Mouse (Mus musculus) midbrain, postnatal 0 days (tissue): ENCODE measurements around the gene Kiss1r. TPM values are rescaled to one million over a fixed set of nuclear protein-coding genes. Genes with fewer than 3 reads are reported as not detected.

Source experiments
- ATAC-seq: fragments of 200-750 bp; cut with Nextera tagmentation; 2 replicates; pipeline ENCODE4 v1.8.0; 2017; ENCODE audit warnings: moderate number of reproducible peaks, mild to moderate bottlenecking, moderate TSS enrichment, moderate library complexity; ENCODE audit not compliant: low FRiP score
- DNase-seq: peaks from one replicate; pipeline ENCODE4 v3.0.0-alpha.2; 2015; ENCODE audit warnings: low spot score
- H3K27ac ChIP-seq: fragments of 300-500 bp; sonication (generic); 2 replicates; pipeline ENCODE4 v1.5.1; 2014; ENCODE audit warnings: low read depth, mild to moderate bottlenecking, low read length, mixed read lengths
- H3K27me3 ChIP-seq: fragments of 300-500 bp; sonication (generic); 2 replicates; pipeline ENCODE4 v1.6.1; 2014; ENCODE audit warnings: low read length, control low read depth, mixed read lengths; ENCODE audit not compliant: insufficient read depth
- H3K36me3 ChIP-seq: fragments of 300-500 bp; sonication (generic); 2 replicates; pipeline ENCODE4 v1.6.1; 2014; ENCODE audit warnings: low read length, control low read depth, mixed read lengths; ENCODE audit not compliant: insufficient read depth
- H3K4me1 ChIP-seq: fragments of 300-500 bp; sonication (generic); 2 replicates; pipeline ENCODE4 v1.6.1; 2014; ENCODE audit warnings: mild to moderate bottlenecking, control low read depth, antibody characterized with exemption, low read length, mixed read lengths; ENCODE audit not compliant: insufficient read depth
- H3K4me2 ChIP-seq: fragments of 300-500 bp; sonication (generic); 2 replicates; pipeline ENCODE4 v1.6.1; 2014; ENCODE audit warnings: low read depth, mild to moderate bottlenecking, low read length, mixed read lengths; ENCODE audit not compliant: poor library complexity, severe bottlenecking
- H3K4me3 ChIP-seq: fragments of 300-500 bp; sonication (generic); 2 replicates; pipeline ENCODE4 v1.5.1; 2014; ENCODE audit warnings: low read depth, mild to moderate bottlenecking, low read length, moderate library complexity
- H3K9ac ChIP-seq: fragments of 300-500 bp; sonication (generic); replicated peaks from 2 replicates; pipeline ENCODE4 v1.6.1; 2014; ENCODE audit warnings: mild to moderate bottlenecking, low read length, moderate library complexity, mixed read lengths; ENCODE audit not compliant: poor library complexity, severe bottlenecking
- H3K9me3 ChIP-seq: fragments of 300-500 bp; sonication (generic); 2 replicates; pipeline ENCODE4 v1.6.1; 2016; ENCODE audit warnings: low read length, control low read depth
- CTCF ChIP-seq: IDR thresholded peaks from 2 replicates; pipeline ENCODE4 v1.5.1; 2016; ENCODE audit warnings: antibody characterized with exemption, mild to moderate bottlenecking
- WGBS: fragments of 180-500 bp; shearing (Covaris S2); extraction: QIAGEN DNeasy Blood & Tissue Kit; methylation state at CpG from one replicate; pipeline ENCODE4 v1.1.7; 2014; 5-methylcytosine and 5-hydroxymethylcytosine counted together
- polyA plus RNA-seq: library from polyadenylated mRNA; unstranded; fragments of >200 nt; fragmentation: Nextera tagmentation; extraction: Ambion mirVana; gene quantifications from 2 replicates; pipeline ENCODE4 v1.2.1, GENCODE M21; 2015
- total RNA-seq: library from RNA; depleted of rRNA; stranded (reverse); fragments of >200 nt; gene quantifications from 2 replicates; pipeline ENCODE4 v1.2.3, GENCODE M21; 2014

The Kiss1r gene
- total and polyA plus RNA-seq, 2 experiments from 2014 or later, result 4.4 to 9.6 TPM

GRCm38 (mm10) chr10:79921572-79921971 is 4.8 kb downstream of the Kiss1r start:
- ATAC-seq (no peak), DNase-seq (no peak)
- no peak for TF ChIP-seq CTCF
- Histone ChIP-seq H3K4me1 (peaks cover 12% of the 10 kb centered on the region; the same call in 1 of the 2 replicates), H3K27ac (no peak overlapping the region), H3K9ac (peak overlapping the region; percentile 25), H3K4me2 (peak overlapping the region; percentile 47), H3K36me3 (no peaks in the 10 kb centered on the region), H3K9me3 (no peaks in the 10 kb centered on the region), H3K4me3 (peak overlapping the region; percentile 37), H3K27me3 (peaks cover 50% of the 10 kb centered on the region)
- 2% methylated on average over 34 of the region's 34 CpGs for WGBS

GRCm38 (mm10) chr10:79924998-79925784 is 8.4 kb downstream of the Kiss1r start:
- no peak for ATAC-seq
- H3K36me3 ChIP-seq, result no peaks in the 10 kb centered on the region
- H3K4me1 ChIP-seq, result peaks cover 12% of the 10 kb centered on the region
- no peaks in the 10 kb centered on the region for H3K9me3 ChIP-seq
- H3K27ac ChIP-seq, result no peak overlapping the region
- 10% methylated on average over 29 of the region's 29 CpGs for WGBS
- peak overlapping the region; percentile 90; the same call in 1 of the 2 replicates for H3K4me2 ChIP-seq
- no peak overlapping the region for H3K4me3 ChIP-seq
- peaks cover 26% of the 10 kb centered on the region for H3K27me3 ChIP-seq
- no peak overlapping the region for H3K9ac ChIP-seq
- TF ChIP-seq CTCF, result peak; percentile 100
- peak; percentile 87 for DNase-seq

- peak overlapping the region; percentile 82; the same call in 1 of the 2 replicates for H3K27ac ChIP-seq
- 0 out of 2 replicates have a peak, but pooled peaks cover 1% of the 10 kb centered on the region for H3K36me3 ChIP-seq
- peak overlapping the region; percentile 89 for H3K4me3 ChIP-seq
- H3K4me2 ChIP-seq, result peak overlapping the region; percentile 90
- H3K9ac ChIP-seq, result peak overlapping the region; percentile 86; the same call in 1 of the 2 replicates
- WGBS, result 10% methylated on average over 14 of the region's 15 CpGs
- TF ChIP-seq CTCF, result no peak
- no peak for DNase-seq
- H3K4me1 ChIP-seq, result peaks cover 10% of the 10 kb centered on the region
- ATAC-seq, result no peak
- peaks cover 19% of the 10 kb centered on the region for H3K27me3 ChIP-seq
- no peaks in the 10 kb centered on the region for H3K9me3 ChIP-seq
Observed at GRCm38 (mm10) chr10:79925785-79926490, 9.2 kb downstream of the Kiss1r start.

GRCm38 (mm10) chr10:79926491-79927323 is 9.9 kb downstream of the Kiss1r start, which contains the start of gene Arid3a:
Gene Arid3a (plus strand): TSS chr10:79927043.
- H3K4me1 ChIP-seq, result peaks cover 6% of the 10 kb centered on the region
- H3K27ac ChIP-seq, result peak within 1 kb of the TSS; percentile 82
- H3K4me3 ChIP-seq, result peak within 1 kb of the TSS; percentile 89
- ATAC-seq (peak; percentile 80), DNase-seq (peak; percentile 93)
- H3K9ac ChIP-seq, result peak within 1 kb of the TSS; percentile 86
- peaks cover 17% of the 10 kb centered on the region for H3K27me3 ChIP-seq
- under 1% methylated on average over 61 of the region's 63 CpGs for WGBS
- TF ChIP-seq CTCF, result 0 out of 2 replicates have a peak, but pooled peaks have one; percentile 6
- H3K36me3 ChIP-seq, result peaks cover 5% of the 10 kb centered on the region; the same call in 1 of the 2 replicates
- peak within 1 kb of the TSS; percentile 90 for H3K4me2 ChIP-seq
- H3K9me3 ChIP-seq, result no peaks in the 10 kb centered on the region

- Histone ChIP-seq H3K36me3 (peaks cover 10% of the 10 kb centered on the region; the same call in 1 of the 2 replicates), H3K27ac (peak overlapping the region; percentile 82), H3K9ac (peak overlapping the region; percentile 86), H3K4me1 (peaks cover 4% of the 10 kb centered on the region; the same call in 1 of the 2 replicates), H3K4me2 (peak overlapping the region; percentile 90), H3K4me3 (peak overlapping the region; percentile 89), H3K27me3 (peaks cover 12% of the 10 kb centered on the region), H3K9me3 (no peaks in the 10 kb centered on the region)
- WGBS, result under 1% methylated on average over 50 of the region's 54 CpGs
- DNase-seq (peak; percentile 53), ATAC-seq (peak; percentile 29)
- peak; percentile 36 for TF ChIP-seq CTCF
Observed at GRCm38 (mm10) chr10:79927324-79928029, 10.7 kb downstream of the Kiss1r start.
